In the genomic region with DNA sequence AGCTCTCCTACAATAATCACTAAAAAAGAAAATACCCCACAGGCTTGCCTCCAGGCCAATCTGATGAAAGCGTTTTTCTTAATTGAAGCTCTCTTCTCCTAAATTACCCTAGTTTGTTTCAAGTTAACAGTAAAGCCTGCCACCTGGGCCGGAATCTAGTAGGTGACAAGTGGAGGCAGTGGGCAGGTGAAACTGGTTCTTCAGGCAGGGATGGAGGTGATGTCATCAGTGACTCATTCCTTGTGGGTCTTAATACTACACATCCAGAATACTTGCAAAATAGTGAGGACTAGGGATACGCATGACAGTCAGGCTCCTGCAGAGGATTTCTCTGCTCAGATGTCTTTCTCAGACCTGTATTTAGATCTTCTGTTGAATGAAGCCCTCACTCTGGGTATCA, we compare ENCODE assay signal across 25 mouse cellular contexts. TPM values are rescaled to one million over a fixed set of nuclear protein-coding genes. Genes with fewer than 3 reads are reported as not detected.
DNase-seq lines count a peak whose midpoint lies in the region; ATAC-seq and TF ChIP-seq lines count a peak whose summit lies in the region.
"Had no signal": no experiment of that assay in that cellular context is flagged by ENCODE, and none has a peak within 500 bp of the region (broad histone marks: within the 10 kb centered on the region; RNA-seq: fewer than 3 reads in every experiment).

No protein-coding gene starts in this region.

- H3K27me3 ChIP-seq in lung, postnatal 0 days (replicated peaks; ENCODE audit: insufficient read depth, low read length): no peaks in the 10 kb centered on the region
- H3K27me3 ChIP-seq: intestine, embryonic 15.5 days; limb, embryonic 13.5 days; midbrain, embryonic 15.5 days had no signal

- ATAC-seq in lung, postnatal 0 days: no peak
- ATAC-seq: forebrain, postnatal 0 days; hindbrain, embryonic 16.5 days; intestine, embryonic 15.5 days; midbrain, embryonic 15.5 days had no signal

- no peaks in the 10 kb centered on the region for H3K36me3 ChIP-seq in lung, postnatal 0 days (ENCODE audit: insufficient read depth, low read length)
- H3K36me3 ChIP-seq: heart, embryonic 10.5 days; hindbrain, embryonic 10.5 days; intestine, embryonic 15.5 days; limb, embryonic 13.5 days; midbrain, embryonic 15.5 days; neural tube, embryonic 12.5 days had no signal

- no peak for TF ChIP-seq CTCF in lung, postnatal 0 days (IDR thresholded peaks at IDR 0.05)
- no peak for TF ChIP-seq CTCF in lung, adult 2 months (IDR thresholded peaks at IDR 0.05; ENCODE audit: insufficient read depth, low read length)

- TF ChIP-seq POLR2A in lung, adult 2 months (IDR thresholded peaks at IDR 0.05; ENCODE audit: borderline replicate concordance, extremely low read depth, low read depth, low read length): no peak

- H3K4me1 ChIP-seq in lung, postnatal 0 days (ENCODE audit: insufficient read depth, low read depth, low read length): peaks cover 13% of the 10 kb centered on the region
- peaks cover 9% of the 10 kb centered on the region for H3K4me1 ChIP-seq in lung, adult 2 months (ENCODE audit: control insufficient read depth, insufficient read depth, low read length)
- H3K4me1 ChIP-seq: hindbrain, embryonic 10.5 days; intestine, embryonic 15.5 days; midbrain, embryonic 15.5 days had no signal

- H3K4me2 ChIP-seq in lung, postnatal 0 days (replicated peaks; ENCODE audit: low read depth, low read length): no peak overlapping the region
- H3K4me2 ChIP-seq: intestine, embryonic 15.5 days; limb, embryonic 13.5 days; midbrain, embryonic 15.5 days; neural tube, embryonic 12.5 days had no signal

- H3K9ac ChIP-seq in lung, postnatal 0 days (replicated peaks; ENCODE audit: low read depth): no peak overlapping the region
- H3K9ac ChIP-seq: forebrain, postnatal 0 days; intestine, embryonic 15.5 days; limb, embryonic 13.5 days; liver, embryonic 14.5 days; midbrain, embryonic 15.5 days; neural tube, embryonic 12.5 days had no signal

- TF ChIP-seq EP300 in lung, postnatal 0 days (IDR thresholded peaks at IDR 0.05): 0 out of 2 replicates have a peak, but pooled peaks have one; percentile 10

- whole genome bisulfite sequencing in lung, postnatal 0 days: 74% methylated on average over 3 of the region's 3 CpGs
- WGBS in lung, adult 2 months: 79% methylated on average over 3 of the region's 3 CpGs

- DNase-seq in lung, postnatal 0 days (ENCODE audit: low spot score): peak; percentile 67
- no peak for DNase-seq in lung, adult 2 months
- peak; percentile 31 to 41 for DNase-seq in urinary bladder, postnatal 36 days (ENCODE audit: low spot score in 2 of 2)
- DNase-seq in urinary bladder, postnatal 4 days (ENCODE audit: low spot score in 2 of 2): no peak
- DNase-seq in fat pad, adult 2 months (ENCODE audit: extremely low read depth, low read depth, low spot score): peak; percentile 90
- DNase-seq in left cerebral cortex, adult 8-10 months (ENCODE audit: low spot score in 2 of 2): no peak
- DNase-seq in gastrocnemius, adult 18-20 months (ENCODE audit: low spot score): no peak
- DNase-seq: adrenal gland, postnatal 14 days; cerebellum, adult 8-10 months; cerebellum, postnatal 36 days; embryo, embryonic 11 days; forebrain, postnatal 0 days; gastrocnemius, postnatal 36 days; kidney, adult 8-10 months; kidney, postnatal 10 days; thymus, adult 2 months; thymus, postnatal 4 days had no signal

- no peaks in the 10 kb centered on the region for H3K9me3 ChIP-seq in lung, postnatal 0 days (ENCODE audit: low read length)
- H3K9me3 ChIP-seq: heart, embryonic 10.5 days; hindbrain, embryonic 10.5 days; intestine, embryonic 15.5 days; limb, embryonic 13.5 days; midbrain, embryonic 15.5 days had no signal

- H3K4me3 ChIP-seq in lung, postnatal 0 days (ENCODE audit: low read depth, low read length): no peak overlapping the region
- H3K4me3 ChIP-seq in lung, adult 2 months (replicated peaks; ENCODE audit: extremely low read depth, low read depth, low read length): no peak overlapping the region
- H3K4me3 ChIP-seq: heart, embryonic 10.5 days; hindbrain, embryonic 10.5 days; intestine, embryonic 15.5 days; limb, embryonic 13.5 days; midbrain, embryonic 15.5 days; neural tube, embryonic 12.5 days had no signal

- H3K27ac ChIP-seq in lung, postnatal 0 days (ENCODE audit: low read length): no peak overlapping the region
- H3K27ac ChIP-seq: hindbrain, embryonic 10.5 days; intestine, embryonic 15.5 days; limb, embryonic 13.5 days; liver, embryonic 14.5 days; midbrain, embryonic 15.5 days; neural tube, embryonic 12.5 days had no signal

RNA-seq across cellular contexts. Expression of a gene that starts 39.7 kb away (rescaled TPM):
- polyA plus RNA-seq in lung, postnatal 0 days (2015; fragmentation: Nextera tagmentation; extraction: Ambion mirVana): 12.0 and 15.1 TPM in 2 replicates
- polyA plus RNA-seq in lung, adult 2 months (2012; rRNA removed): 9.1 and 12.8 TPM in 2 replicates
- total RNA-seq in left cerebral cortex, adult 8-10 months (2022): 1 to 10 TPM in 2 of 4 experiments, under 1 TPM in 2; 0.71 to 1.2 (median 0.96) TPM
- total RNA-seq in gastrocnemius, adult 18-20 months (2021): 1 to 10 TPM; 5.2 to 5.8 TPM

Comparison
In these comparisons a context has a peak if more than half of its experiments do, and no peak if none do; other contexts are left out.
1. DNase-seq: peak in lung, postnatal 0 days (single experiment), urinary bladder, postnatal 36 days (2 of 2) and fat pad, adult 2 months (single experiment); none in lung, adult 2 months (single experiment), urinary bladder, postnatal 4 days (0 of 2), left cerebral cortex, adult 8-10 months (0 of 2) and gastrocnemius, adult 18-20 months (single experiment).